Mouse (Mus musculus) cerebellum, adult 2 months (tissue): Measurements from ENCODE around the gene Wfdc16.
"Not testable (repeated sequence)": the region's sequence is repeated elsewhere in the genome, so short reads cannot be mapped to it uniquely, and the experiment has no call there.

Experiments used
- CTCF ChIP-seq: fragments of 200-500 bp; IDR thresholded peaks from 2 replicates; pipeline ENCODE4 v1.5.1; 2011; ENCODE audit warnings: low read depth, mild to moderate bottlenecking, control low read depth, low read length, moderate library complexity, borderline replicate concordance; ENCODE audit not compliant: insufficient read depth
- POLR2A ChIP-seq: fragments of 200-500 bp; IDR thresholded peaks from 2 replicates; pipeline ENCODE4 v1.6.1; 2011; ENCODE audit warnings: low read length, control low read depth, borderline replicate concordance; ENCODE audit not compliant: insufficient read depth

- TF ChIP-seq CTCF, POLR2A: not testable (repeated sequence)
Observed at GRCm38 (mm10) chr2:164585025-164585725, 53.4 kb downstream of the Wfdc16 start, which contains the start of gene Wfdc6a.
